Mouse (Mus musculus) forebrain, embryonic 15.5 days (tissue): ENCODE results near the gene Slco2b1. TPM values are rescaled to one million over a fixed set of nuclear protein-coding genes. Genes with fewer than 3 reads are reported as not detected.

Source experiments
- ATAC-seq: fragments of 200-750 bp; cut with Nextera tagmentation; replicated peaks from 2 replicates; pipeline ENCODE4 v1.8.0; 2017; ENCODE audit warnings: mild to moderate bottlenecking, moderate TSS enrichment, moderate library complexity
- H3K27ac ChIP-seq: fragments of 300-500 bp; sonication (generic); replicated peaks from 2 replicates; pipeline ENCODE4 v1.5.1; 2015; ENCODE audit warnings: mild to moderate bottlenecking, inconsistent platforms
- H3K27me3 ChIP-seq: fragments of 300-500 bp; sonication (generic); 2 replicates; pipeline ENCODE4 v1.6.1; 2015; ENCODE audit warnings: inconsistent platforms
- H3K36me3 ChIP-seq: fragments of 300-500 bp; sonication (generic); 2 replicates; pipeline ENCODE4 v1.6.1; 2015; ENCODE audit warnings: mild to moderate bottlenecking, inconsistent platforms
- H3K4me1 ChIP-seq: fragments of 300-500 bp; sonication (generic); 2 replicates; pipeline ENCODE4 v1.6.1; 2015; ENCODE audit warnings: inconsistent platforms
- H3K4me2 ChIP-seq: fragments of 300-500 bp; sonication (generic); replicated peaks from 2 replicates; pipeline ENCODE4 v1.6.1; 2015; ENCODE audit warnings: mild to moderate bottlenecking, inconsistent platforms
- H3K4me3 ChIP-seq: fragments of 300-500 bp; sonication (generic); 2 replicates; pipeline ENCODE4 v1.5.1; 2015; ENCODE audit warnings: mild to moderate bottlenecking, inconsistent platforms
- H3K9ac ChIP-seq: fragments of 300-500 bp; sonication (generic); replicated peaks from 2 replicates; pipeline ENCODE4 v1.6.1; 2015; ENCODE audit warnings: mild to moderate bottlenecking, inconsistent platforms
- H3K9me3 ChIP-seq: fragments of 300-500 bp; sonication (generic); 2 replicates; pipeline ENCODE4 v1.6.1; 2016; ENCODE audit warnings: inconsistent platforms
- WGBS: fragments of 180-500 bp; shearing (Covaris S2); methylation state at CpG from one replicate; pipeline ENCODE4 v1.1.7; 2015; ENCODE audit warnings: mixed read lengths; 5-methylcytosine and 5-hydroxymethylcytosine counted together
- polyA plus RNA-seq: library from polyadenylated mRNA; unstranded; fragments of >200 nt; fragmentation: Nextera tagmentation; extraction: Ambion mirVana; gene quantifications from 2 replicates; pipeline ENCODE4 v1.2.1, GENCODE M21; 2015

Slco2b1 gene
- polyA plus RNA-seq, 1 experiment from 2014 or later: 4.9 TPM

DNA sequence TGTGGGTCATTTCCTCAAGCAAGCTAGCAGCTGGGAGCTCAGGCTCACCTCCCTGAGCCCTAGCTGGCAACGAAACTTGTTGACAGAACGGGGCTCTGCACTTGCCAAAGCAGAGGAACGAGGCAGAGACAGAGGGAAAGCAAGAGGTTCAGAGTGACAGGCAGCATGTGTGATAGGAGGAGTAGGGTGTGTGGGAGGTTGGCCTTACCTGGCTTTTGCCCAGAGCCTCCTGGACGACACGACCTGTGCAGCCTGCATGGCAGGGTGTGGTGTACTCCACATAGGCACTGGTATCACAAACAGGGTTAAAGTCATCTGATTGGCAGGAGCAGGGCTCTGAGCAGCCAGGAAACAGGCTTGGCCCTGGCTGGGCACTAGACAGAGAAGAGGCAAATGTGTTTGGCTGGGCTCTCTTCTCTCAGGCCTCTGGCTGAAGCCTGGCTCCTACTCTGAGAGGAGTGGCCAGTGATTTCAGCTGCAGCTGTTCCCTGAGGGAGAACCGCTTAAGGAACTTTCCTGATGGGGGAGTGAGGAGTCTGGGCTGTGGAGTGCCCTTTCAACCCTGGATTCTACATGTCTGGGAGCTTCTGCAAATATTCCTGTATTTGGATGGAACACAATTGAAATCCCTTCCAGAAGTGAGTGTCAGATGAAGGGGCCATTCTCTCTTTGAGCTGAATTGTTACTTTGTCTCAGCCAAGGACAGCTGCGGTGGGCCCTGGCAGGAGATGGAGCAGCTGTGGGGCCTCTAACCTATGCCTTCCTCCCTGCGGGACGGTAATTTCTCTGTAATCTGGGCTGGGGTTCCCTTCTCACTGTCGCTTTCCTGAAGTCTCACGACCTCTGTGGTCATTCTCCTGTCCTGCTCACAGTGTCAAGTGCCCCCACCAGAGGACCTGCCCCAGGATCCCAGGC, 46.3 kb downstream of the Slco2b1 start:
- Histone ChIP-seq H3K4me1 (peaks cover 6% of the 10 kb centered on the region; the same call in 1 of the 2 replicates), H3K27me3 (no peaks in the 10 kb centered on the region), H3K4me2 (no peak overlapping the region), H3K9me3 (no peaks in the 10 kb centered on the region), H3K4me3 (no peak overlapping the region), H3K36me3 (no peaks in the 10 kb centered on the region), H3K9ac (no peak overlapping the region), H3K27ac (no peak overlapping the region; the same call in 1 of the 2 replicates)
- 55% methylated on average over 11 of the region's 11 CpGs for WGBS
- no peak for ATAC-seq

GRCm38 (mm10) chr7:99663507-99664220, 47.5 kb downstream of the Slco2b1 start:
- Histone ChIP-seq H3K4me2 (no peak overlapping the region), H3K27ac (no peak overlapping the region), H3K4me3 (no peak overlapping the region), H3K9me3 (no peaks in the 10 kb centered on the region), H3K4me1 (peaks cover 6% of the 10 kb centered on the region; the same call in 1 of the 2 replicates), H3K36me3 (no peaks in the 10 kb centered on the region), H3K27me3 (no peaks in the 10 kb centered on the region), H3K9ac (no peak overlapping the region)
- WGBS: 83% methylated on average over 9 of the region's 9 CpGs
- ATAC-seq: no peak

GRCm38 (mm10) chr7:99662311-99662710, 48.8 kb downstream of the Slco2b1 start:
- no peak overlapping the region for H3K4me2 ChIP-seq
- H3K4me1 ChIP-seq: peaks cover 6% of the 10 kb centered on the region; the same call in 1 of the 2 replicates
- no peak for ATAC-seq
- WGBS: 65% methylated on average over 2 of the region's 2 CpGs
- no peak overlapping the region for H3K4me3 ChIP-seq
- H3K36me3 ChIP-seq: no peaks in the 10 kb centered on the region
- no peaks in the 10 kb centered on the region for H3K9me3 ChIP-seq
- H3K27me3 ChIP-seq: no peaks in the 10 kb centered on the region
- H3K9ac ChIP-seq: no peak overlapping the region
- H3K27ac ChIP-seq: no peak overlapping the region

- no peaks in the 10 kb centered on the region for H3K27me3 ChIP-seq
- H3K4me2 ChIP-seq: no peak overlapping the region
- peaks cover 6% of the 10 kb centered on the region; the same call in 1 of the 2 replicates for H3K4me1 ChIP-seq
- no peaks in the 10 kb centered on the region for H3K36me3 ChIP-seq
- H3K27ac ChIP-seq: no peak overlapping the region
- H3K9me3 ChIP-seq: no peaks in the 10 kb centered on the region
- H3K9ac ChIP-seq: no peak overlapping the region
- no peak overlapping the region for H3K4me3 ChIP-seq
- ATAC-seq: 0 out of 2 replicates have a peak, but pooled peaks have one; percentile 28
- WGBS: 67% methylated on average over 14 of the region's 14 CpGs
Measured at GRCm38 (mm10) chr7:99661571-99662230, 49.4 kb downstream of the Slco2b1 start.

GRCm38 (mm10) chr7:99661071-99661470, 50.1 kb downstream of the Slco2b1 start:
- H3K9me3 ChIP-seq: no peaks in the 10 kb centered on the region
- no peak for ATAC-seq
- no peak overlapping the region for H3K4me3 ChIP-seq
- H3K9ac ChIP-seq: no peak overlapping the region
- no peak overlapping the region for H3K4me2 ChIP-seq
- H3K27ac ChIP-seq: no peak overlapping the region
- H3K36me3 ChIP-seq: no peaks in the 10 kb centered on the region
- H3K4me1 ChIP-seq: peaks cover 6% of the 10 kb centered on the region; the same call in 1 of the 2 replicates
- no peaks in the 10 kb centered on the region for H3K27me3 ChIP-seq
- WGBS: 95% methylated on average over 9 of the region's 9 CpGs

DNA sequence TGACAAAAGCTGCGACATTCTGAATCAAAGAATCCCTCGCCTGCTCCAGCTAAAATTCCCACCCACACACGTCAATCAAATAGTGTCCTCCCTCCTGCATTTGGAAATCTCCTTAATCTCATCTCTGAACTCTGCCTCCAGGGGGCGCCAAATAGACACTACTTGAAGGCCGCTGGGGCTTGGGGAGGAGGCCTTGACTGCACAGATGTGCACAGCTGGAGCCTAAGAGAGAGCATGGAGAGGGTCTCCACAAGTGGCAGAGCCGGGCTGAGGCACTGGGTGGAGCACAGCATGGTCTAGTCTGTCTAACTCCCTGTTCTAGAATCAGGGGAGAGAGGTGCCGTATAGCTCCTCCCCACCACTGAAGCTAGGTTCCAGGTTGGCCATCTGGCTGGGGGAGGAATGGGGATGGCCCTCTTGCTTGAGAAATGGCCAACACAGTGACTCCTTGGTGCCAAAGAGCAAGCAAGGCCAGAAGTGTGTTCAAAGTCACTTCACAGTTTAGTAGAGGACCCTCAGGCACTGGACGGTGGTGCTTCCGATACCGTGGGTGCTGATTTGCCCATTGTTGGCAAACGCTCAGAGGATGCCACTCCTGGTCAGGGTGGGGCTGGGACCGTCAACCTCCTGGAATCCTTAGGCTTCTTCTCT, 51.6 kb downstream of the Slco2b1 start:
- Histone ChIP-seq H3K9ac (no peak overlapping the region), H3K4me2 (no peak overlapping the region), H3K9me3 (no peaks in the 10 kb centered on the region), H3K4me1 (peaks cover 3% of the 10 kb centered on the region; the same call in 1 of the 2 replicates), H3K36me3 (no peaks in the 10 kb centered on the region), H3K27me3 (no peaks in the 10 kb centered on the region), H3K4me3 (no peak overlapping the region), H3K27ac (no peak overlapping the region)
- 48% methylated on average over 12 of the region's 12 CpGs for WGBS
- ATAC-seq: no peak

DNA sequence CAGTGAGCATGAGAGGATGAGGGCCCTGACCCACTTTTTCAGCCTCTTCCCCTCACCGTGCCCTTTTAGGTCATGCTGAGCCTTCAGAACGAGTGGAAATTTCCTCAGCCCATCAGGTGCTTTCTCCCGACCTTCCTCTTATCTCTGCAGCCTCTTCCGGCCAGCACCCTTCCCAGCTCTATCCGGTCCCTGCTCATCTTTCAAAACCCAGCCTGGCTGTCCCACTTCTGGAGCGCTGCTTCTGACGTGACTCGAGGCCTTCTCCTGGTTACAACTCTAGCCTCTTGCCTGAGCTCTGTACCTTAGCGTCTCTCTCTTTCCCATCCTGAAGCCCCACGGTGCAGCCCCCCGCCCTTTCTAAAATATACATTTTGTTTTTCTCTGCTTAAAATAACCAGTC, 56.9 kb downstream of the Slco2b1 start:
- Histone ChIP-seq H3K4me1 (peaks cover 9% of the 10 kb centered on the region; the same call in 1 of the 2 replicates), H3K4me2 (no peak overlapping the region), H3K27ac (no peak overlapping the region), H3K4me3 (no peak overlapping the region), H3K9me3 (no peaks in the 10 kb centered on the region), H3K9ac (no peak overlapping the region), H3K36me3 (no peaks in the 10 kb centered on the region), H3K27me3 (no peaks in the 10 kb centered on the region)
- no peak for ATAC-seq
- 83% methylated on average over 11 of the region's 11 CpGs for WGBS

- H3K4me2 ChIP-seq: no peak overlapping the region
- no peaks in the 10 kb centered on the region for H3K9me3 ChIP-seq
- no peak overlapping the region for H3K4me3 ChIP-seq
- 33% methylated on average over 4 of the region's 4 CpGs for WGBS
- H3K36me3 ChIP-seq: no peaks in the 10 kb centered on the region
- H3K27me3 ChIP-seq: no peaks in the 10 kb centered on the region
- no peak overlapping the region for H3K27ac ChIP-seq
- H3K9ac ChIP-seq: no peak overlapping the region
- no peak for ATAC-seq
- peaks cover 12% of the 10 kb centered on the region; the same call in 1 of the 2 replicates for H3K4me1 ChIP-seq
Measured at GRCm38 (mm10) chr7:99649585-99649984, 61.6 kb downstream of the Slco2b1 start.

GRCm38 (mm10) chr7:99648623-99649022, 62.5 kb downstream of the Slco2b1 start:
- Histone ChIP-seq H3K4me2 (no peak overlapping the region), H3K9ac (no peak overlapping the region), H3K4me3 (no peak overlapping the region), H3K27ac (no peak overlapping the region), H3K36me3 (no peaks in the 10 kb centered on the region), H3K9me3 (no peaks in the 10 kb centered on the region), H3K4me1 (peaks cover 12% of the 10 kb centered on the region; the same call in 1 of the 2 replicates), H3K27me3 (no peaks in the 10 kb centered on the region)
- ATAC-seq: no peak
- 8% methylated on average over 6 of the region's 6 CpGs for WGBS

DNA sequence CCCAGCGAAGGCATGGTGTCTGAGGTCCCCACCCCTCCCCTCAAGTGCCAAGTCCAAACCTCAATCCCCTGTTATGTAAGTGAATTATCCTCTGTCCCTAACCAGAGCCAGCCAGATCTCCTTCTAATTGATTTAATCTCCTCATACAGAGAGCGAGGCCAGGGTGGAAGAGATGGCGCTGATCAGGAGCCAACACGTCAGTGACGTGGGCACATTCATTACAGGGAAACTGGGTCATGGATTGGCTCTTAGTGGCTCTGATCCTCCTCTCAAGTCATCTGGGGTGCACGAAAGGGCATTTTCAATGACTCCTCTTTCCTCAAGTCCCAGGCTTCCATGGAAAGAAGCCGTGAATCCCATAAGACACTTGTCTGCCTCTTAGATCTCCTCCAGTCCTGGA, 66.4 kb downstream of the Slco2b1 start:
- WGBS: 82% methylated on average over 7 of the region's 7 CpGs
- H3K9me3 ChIP-seq: no peaks in the 10 kb centered on the region

DNA sequence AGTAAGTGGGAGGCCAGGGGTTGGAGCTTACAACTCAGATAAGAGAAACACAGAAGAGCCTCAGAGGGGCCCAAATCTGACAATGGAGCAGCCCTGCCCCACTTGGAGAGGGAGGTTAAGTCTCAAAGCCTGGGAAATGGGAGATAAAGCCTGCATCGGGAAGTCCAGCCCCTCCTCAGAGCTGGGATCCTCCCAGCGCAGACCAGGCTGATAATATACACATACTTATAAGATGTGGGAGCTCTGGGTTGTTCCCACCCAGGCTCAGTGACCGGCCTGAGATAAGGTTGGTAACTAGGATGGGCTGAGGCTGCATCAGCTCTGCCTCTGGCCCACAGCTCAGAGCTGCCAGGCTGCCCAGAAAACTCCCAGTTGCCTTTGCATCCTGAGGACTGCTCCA, 69.1 kb downstream of the Slco2b1 start:
- no peak overlapping the region for H3K9ac ChIP-seq
- no peak for ATAC-seq
- H3K4me1 ChIP-seq: no peaks in the 10 kb centered on the region
- no peaks in the 10 kb centered on the region for H3K9me3 ChIP-seq
- no peaks in the 10 kb centered on the region for H3K36me3 ChIP-seq
- no peak overlapping the region for H3K4me3 ChIP-seq
- peaks cover 4% of the 10 kb centered on the region; the same call in 1 of the 2 replicates for H3K27me3 ChIP-seq
- no peak overlapping the region for H3K27ac ChIP-seq
- H3K4me2 ChIP-seq: no peak overlapping the region
- WGBS: 40% methylated on average over 3 of the region's 3 CpGs

More for the DNA sequence above, 66.4 kb downstream of the Slco2b1 start:
- Histone ChIP-seq H3K4me1 (peaks cover 7% of the 10 kb centered on the region; the same call in 1 of the 2 replicates), H3K27me3 (peaks cover 4% of the 10 kb centered on the region; the same call in 1 of the 2 replicates), H3K4me3 (no peak overlapping the region), H3K9ac (no peak overlapping the region), H3K36me3 (no peaks in the 10 kb centered on the region), H3K4me2 (no peak overlapping the region), H3K27ac (no peak overlapping the region)
- no peak for ATAC-seq
